Mouse (Mus musculus): ENCODE results near the gene Gm6268. TPM values are rescaled to one million over a fixed set of nuclear protein-coding genes. Genes with fewer than 3 reads are reported as not detected.

Gm6268 gene
- polyA plus RNA-seq, 2 experiments, result not detected

- 50% methylated on average over 6 of the region's 6 CpGs for WGBS (ENCODE audit: insufficient replicate concordance)
Measured at GRCm38 (mm10) chrX:36392672-36393071, 8.4 kb upstream of the Gm6268 start.

GRCm38 (mm10) chrX:36393279-36393678, 7.8 kb upstream of the Gm6268 start:
- Histone ChIP-seq H3K27me3 (ENCODE audit: control insufficient read depth, insufficient read depth, low read length) (no peaks in the 10 kb centered on the region), H3K9me3 (ENCODE audit: control insufficient read depth, low read length) (no peaks in the 10 kb centered on the region), H3K36me3 (replicated peaks; ENCODE audit: control insufficient read depth, insufficient read depth, low read depth) (no peaks in the 10 kb centered on the region), H3K27ac (no peak overlapping the region), H3K4me1 (replicated peaks; ENCODE audit: control insufficient read depth in 2 of 2, insufficient read depth in 2 of 2, low read length in 1 of 2) (no peaks in the 10 kb centered on the region), H3K4me2 (ENCODE audit: low read depth) (no peak overlapping the region), H3K4me3 (ENCODE audit: insufficient read depth in 1 of 2, low read depth in 2 of 2, low read length in 2 of 2) (no peak overlapping the region), H3K9ac (replicated peaks) (no peak overlapping the region)
- TF ChIP-seq CTCF (IDR thresholded peaks at IDR 0.05; ENCODE audit: low read depth) (no peak), EP300 (IDR thresholded peaks at IDR 0.05; ENCODE audit: low read depth) (no peak)
- no peak for ATAC-seq (ENCODE audit: insufficient read depth)
- WGBS (ENCODE audit: insufficient replicate concordance), result 40% methylated on average over 6 of the region's 6 CpGs
- no peak for DNase-seq (ENCODE audit: low read depth in 3 of 3, low spot score in 3 of 3)

More at GRCm38 (mm10) chrX:36392672-36393071, 8.4 kb upstream of the Gm6268 start:
- Histone ChIP-seq H3K4me1 (replicated peaks; ENCODE audit: control insufficient read depth in 2 of 2, insufficient read depth in 2 of 2, low read length in 1 of 2) (no peaks in the 10 kb centered on the region), H3K9ac (replicated peaks) (no peak overlapping the region), H3K36me3 (replicated peaks; ENCODE audit: control insufficient read depth, insufficient read depth, low read depth) (no peaks in the 10 kb centered on the region), H3K4me3 (ENCODE audit: insufficient read depth in 1 of 2, low read depth in 2 of 2, low read length in 2 of 2) (no peak overlapping the region), H3K27ac (no peak overlapping the region), H3K27me3 (ENCODE audit: control insufficient read depth, insufficient read depth, low read length) (no peaks in the 10 kb centered on the region), H3K4me2 (ENCODE audit: low read depth) (no peak overlapping the region), H3K9me3 (ENCODE audit: control insufficient read depth, low read length) (no peaks in the 10 kb centered on the region)
- no peak for ATAC-seq (ENCODE audit: insufficient read depth)
- no peak for TF ChIP-seq CTCF (IDR thresholded peaks at IDR 0.05; ENCODE audit: low read depth)
- TF ChIP-seq EP300 (IDR thresholded peaks at IDR 0.05; ENCODE audit: low read depth), result no peak
- DNase-seq (ENCODE audit: low read depth in 3 of 3, low spot score in 3 of 3), result no peak

DNA sequence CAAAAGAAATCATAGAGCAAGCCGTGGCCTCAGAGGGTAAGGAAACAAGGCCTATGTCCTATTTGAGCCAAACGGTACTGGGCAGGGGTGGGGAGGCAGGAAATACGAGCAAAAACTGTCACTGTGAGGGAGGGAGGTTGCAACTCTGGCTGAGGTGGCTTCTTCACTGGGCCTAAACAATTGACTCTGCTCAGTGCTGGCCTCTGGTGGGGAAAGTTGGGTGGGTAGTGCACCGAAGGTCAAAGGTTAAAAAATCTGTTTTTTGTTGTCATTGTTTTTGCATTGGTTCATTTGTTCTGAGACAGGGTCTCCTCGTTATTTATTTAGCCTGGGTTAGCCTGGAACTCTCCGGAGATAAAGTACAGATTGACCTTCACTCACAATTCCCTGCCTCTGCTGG, 1.2 kb downstream of the Gm6268 start:
- DNase-seq (ENCODE audit: low read depth in 3 of 3, low spot score in 3 of 3) (no peak), ATAC-seq (ENCODE audit: insufficient read depth) (no peak)
- no peak overlapping the region for H3K4me3 ChIP-seq (ENCODE audit: insufficient read depth in 1 of 2, low read depth in 2 of 2, low read length in 2 of 2)
- no peaks in the 10 kb centered on the region for H3K36me3 ChIP-seq (replicated peaks; ENCODE audit: control insufficient read depth, insufficient read depth, low read depth)
- no peak overlapping the region for H3K9ac ChIP-seq (replicated peaks)
- H3K9me3 ChIP-seq (ENCODE audit: control insufficient read depth, low read length), result no peaks in the 10 kb centered on the region
- TF ChIP-seq CTCF (IDR thresholded peaks at IDR 0.05; ENCODE audit: low read depth) (0 out of 2 replicates have a peak, but pooled peaks have one; percentile 37), EP300 (IDR thresholded peaks at IDR 0.05; ENCODE audit: low read depth) (no peak)
- no peaks in the 10 kb centered on the region for H3K4me1 ChIP-seq (replicated peaks; ENCODE audit: control insufficient read depth in 2 of 2, insufficient read depth in 2 of 2, low read length in 1 of 2)
- H3K27ac ChIP-seq, result no peak overlapping the region
- H3K4me2 ChIP-seq (ENCODE audit: low read depth), result no peak overlapping the region
- 35% methylated on average over 6 of the region's 6 CpGs for WGBS (ENCODE audit: insufficient replicate concordance)
- H3K27me3 ChIP-seq (ENCODE audit: control insufficient read depth, insufficient read depth, low read length), result no peaks in the 10 kb centered on the region

DNA sequence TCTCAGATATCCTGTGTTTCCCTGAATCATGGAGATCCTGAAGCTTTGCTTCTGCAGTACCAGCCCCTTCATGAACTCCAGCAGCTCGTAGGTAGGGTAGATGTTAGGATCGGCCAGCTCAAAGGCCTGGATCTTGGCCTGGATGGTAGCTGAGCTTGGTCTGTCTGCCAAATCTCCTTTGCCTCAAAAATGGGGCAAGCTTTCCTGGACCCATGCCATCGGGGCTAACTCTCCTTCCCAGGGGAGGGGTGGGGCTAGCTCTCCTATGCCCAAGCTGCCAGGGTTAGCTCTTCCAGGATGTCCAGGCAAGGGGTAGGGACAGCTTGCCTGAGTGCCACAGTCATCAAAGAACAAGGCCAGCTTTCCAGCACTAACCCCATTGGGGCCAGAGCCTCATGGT, 18.1 kb downstream of the Gm6268 start:
- ATAC-seq (ENCODE audit: insufficient read depth), result no peak
- 63% methylated on average over 3 of the region's 3 CpGs for WGBS (ENCODE audit: insufficient replicate concordance)

GRCm38 (mm10) chrX:36434993-36435392, 33.9 kb downstream of the Gm6268 start:
- Histone ChIP-seq H3K27me3 (ENCODE audit: control insufficient read depth, insufficient read depth, low read length) (no peaks in the 10 kb centered on the region), H3K4me2 (ENCODE audit: low read depth) (no peak overlapping the region), H3K4me3 (ENCODE audit: insufficient read depth in 1 of 2, low read depth in 2 of 2, low read length in 2 of 2) (no peak overlapping the region), H3K9ac (replicated peaks) (no peak overlapping the region), H3K27ac (no peak overlapping the region), H3K4me1 (replicated peaks; ENCODE audit: control insufficient read depth in 2 of 2, insufficient read depth in 2 of 2, low read length in 1 of 2) (no peaks in the 10 kb centered on the region), H3K9me3 (ENCODE audit: control insufficient read depth, low read length) (no peaks in the 10 kb centered on the region), H3K36me3 (replicated peaks; ENCODE audit: control insufficient read depth, insufficient read depth, low read depth) (no peaks in the 10 kb centered on the region)
- ATAC-seq (ENCODE audit: insufficient read depth), result no peak
- DNase-seq (ENCODE audit: low read depth in 3 of 3, low spot score in 3 of 3), result no peak
- WGBS (ENCODE audit: insufficient replicate concordance), result 39% methylated on average over 6 of the region's 6 CpGs
- TF ChIP-seq CTCF (IDR thresholded peaks at IDR 0.05; ENCODE audit: low read depth) (peak; percentile 33; the same call in 1 of the 2 replicates), EP300 (IDR thresholded peaks at IDR 0.05; ENCODE audit: low read depth) (no peak)

More for the DNA sequence above, 18.1 kb downstream of the Gm6268 start:
- TF ChIP-seq EP300 (IDR thresholded peaks at IDR 0.05; ENCODE audit: low read depth) (no peak), CTCF (IDR thresholded peaks at IDR 0.05; ENCODE audit: low read depth) (no peak)
- Histone ChIP-seq H3K36me3 (replicated peaks; ENCODE audit: control insufficient read depth, insufficient read depth, low read depth) (no peaks in the 10 kb centered on the region), H3K4me3 (ENCODE audit: insufficient read depth in 1 of 2, low read depth in 2 of 2, low read length in 2 of 2) (no peak overlapping the region), H3K27me3 (ENCODE audit: control insufficient read depth, insufficient read depth, low read length) (no peaks in the 10 kb centered on the region), H3K4me1 (replicated peaks; ENCODE audit: control insufficient read depth in 2 of 2, insufficient read depth in 2 of 2, low read length in 1 of 2) (no peaks in the 10 kb centered on the region), H3K9me3 (ENCODE audit: control insufficient read depth, low read length) (no peaks in the 10 kb centered on the region), H3K4me2 (ENCODE audit: low read depth) (no peak overlapping the region), H3K9ac (replicated peaks) (no peak overlapping the region), H3K27ac (no peak overlapping the region)
- no peak for DNase-seq (ENCODE audit: low read depth in 3 of 3, low spot score in 3 of 3)

Measured in liver, embryonic 14.5 days (tissue).